Mouse (Mus musculus): ENCODE measurements around the gene Ttc25.
"Not testable (repeated sequence)": the region's sequence is repeated elsewhere in the genome, so short reads cannot be mapped to it uniquely, and the experiment has no call there.

The Ttc25 gene

DNA sequence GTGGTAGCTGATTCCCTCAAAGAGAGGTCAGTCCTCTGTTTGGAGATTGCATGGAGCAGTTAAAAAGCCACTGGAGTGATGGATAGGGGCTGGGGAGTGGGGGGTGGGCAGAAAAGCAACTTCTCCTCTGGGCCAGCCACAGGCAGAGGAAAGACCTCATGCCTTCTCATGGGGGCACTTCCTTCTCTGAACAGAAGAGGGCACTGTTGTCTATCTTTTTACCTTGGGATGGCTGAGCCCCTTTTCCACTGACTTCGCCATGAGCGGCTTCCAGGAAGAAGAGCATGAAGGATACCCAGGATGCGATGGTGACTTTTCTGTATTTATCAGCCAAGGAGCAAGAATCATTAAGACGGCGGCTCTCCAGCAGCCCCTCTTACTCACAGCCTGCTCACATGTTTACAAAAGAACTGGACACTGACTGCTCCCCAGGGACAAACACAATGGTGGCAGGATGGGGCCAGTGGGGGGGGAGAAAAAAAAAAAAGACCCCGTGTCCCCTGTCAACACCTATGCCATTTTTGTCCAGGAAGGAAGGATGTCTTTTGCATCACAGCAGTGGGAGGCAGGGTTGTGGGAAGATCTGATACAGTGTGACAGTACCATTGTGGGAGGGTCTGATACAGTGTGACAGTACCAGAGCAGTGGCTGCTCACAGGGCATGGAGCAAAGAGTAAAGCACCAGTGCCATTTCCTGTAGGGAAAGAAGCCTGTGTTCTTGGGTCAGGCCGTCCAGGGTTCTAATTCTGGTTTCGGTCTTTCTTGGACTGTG, 25.2 kb downstream of the Ttc25 start:
- peak; percentile 90 for DNase-seq (ENCODE audit: low read depth)

DNA sequence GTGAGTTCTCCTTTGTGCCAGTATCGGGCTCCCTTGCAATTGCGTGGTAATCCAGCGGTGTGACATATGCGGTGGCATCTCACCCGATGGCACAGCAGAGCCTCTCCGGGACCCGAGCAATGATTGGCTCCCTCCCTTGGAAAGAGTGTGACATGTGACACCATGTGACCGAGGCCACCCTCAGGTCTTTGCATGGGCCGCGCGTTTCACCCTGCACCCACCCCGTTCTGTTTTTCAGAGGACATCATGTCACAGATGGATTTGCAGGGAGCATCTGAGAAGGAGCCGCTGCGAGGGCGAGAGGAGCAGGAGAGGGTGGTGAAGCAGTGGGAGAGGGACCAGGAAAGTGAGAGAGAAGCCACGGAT, 25.8 kb downstream of the Ttc25 start:
- peak; percentile 57 for DNase-seq (ENCODE audit: low read depth)

DNA sequence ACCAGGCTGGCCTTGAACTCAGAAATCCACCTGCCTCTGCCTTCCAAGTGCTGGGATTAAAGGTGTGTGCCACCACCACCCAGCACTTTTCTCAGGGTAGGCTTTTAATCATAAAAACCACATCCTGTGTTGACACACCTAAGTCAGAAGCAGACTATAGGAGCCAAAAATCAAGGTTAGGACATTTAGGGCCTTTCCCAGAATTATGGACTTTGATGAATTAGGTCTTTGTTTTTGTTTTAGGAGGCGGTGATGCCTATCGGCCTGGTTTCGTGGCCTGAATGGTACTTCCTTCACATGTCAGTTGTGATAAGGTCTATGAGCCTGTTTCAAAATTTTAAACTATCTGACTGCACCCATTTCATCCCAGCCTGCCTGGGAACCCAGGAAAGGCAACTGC, 28.8 kb downstream of the Ttc25 start:
- peak; percentile 79 for DNase-seq (ENCODE audit: low read depth)

DNA sequence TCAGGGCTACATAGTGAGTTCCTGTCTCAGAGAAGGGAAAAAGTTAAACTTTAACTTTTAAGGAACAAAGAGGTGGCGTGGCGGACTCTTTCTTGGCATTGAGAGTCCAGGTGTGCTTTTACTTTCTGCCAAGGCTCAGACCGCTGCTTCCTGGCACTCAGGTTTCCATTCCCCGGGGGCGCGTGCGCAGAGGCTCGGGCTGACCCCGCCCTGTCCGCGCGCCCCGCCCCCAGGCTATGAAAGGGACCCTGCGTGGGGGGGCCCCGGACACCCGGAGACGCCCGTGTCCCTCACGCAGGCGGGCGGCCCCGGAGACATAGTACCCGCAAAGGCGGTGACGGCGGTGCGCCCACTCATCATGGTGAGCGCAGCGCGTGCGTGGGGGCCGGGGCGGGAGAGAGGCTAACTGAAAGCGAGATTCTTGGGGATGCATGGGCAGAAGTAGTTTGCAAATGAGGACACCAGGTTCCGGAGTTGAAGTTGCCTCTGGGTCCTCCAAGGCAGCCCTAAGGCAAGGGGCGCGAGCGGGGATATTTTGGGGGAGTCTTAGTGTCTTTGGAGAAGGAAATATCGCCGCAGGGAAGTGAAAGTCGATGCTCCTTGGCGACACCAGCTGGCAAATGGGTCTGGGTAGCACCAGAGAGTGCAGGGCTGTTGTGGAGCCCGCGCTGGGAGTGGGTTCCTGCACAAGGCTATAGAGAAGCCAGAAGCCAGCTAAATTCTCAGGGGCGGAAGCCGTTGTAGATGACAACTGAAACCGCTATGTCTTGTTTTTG, 29.5 kb downstream of the Ttc25 start, which contains the start of gene Cnp:
Cnp (plus strand) TSS at position 197 of the 776 bp plus-strand sequence.
- peak; percentile 90 for DNase-seq (ENCODE audit: low read depth)

DNA sequence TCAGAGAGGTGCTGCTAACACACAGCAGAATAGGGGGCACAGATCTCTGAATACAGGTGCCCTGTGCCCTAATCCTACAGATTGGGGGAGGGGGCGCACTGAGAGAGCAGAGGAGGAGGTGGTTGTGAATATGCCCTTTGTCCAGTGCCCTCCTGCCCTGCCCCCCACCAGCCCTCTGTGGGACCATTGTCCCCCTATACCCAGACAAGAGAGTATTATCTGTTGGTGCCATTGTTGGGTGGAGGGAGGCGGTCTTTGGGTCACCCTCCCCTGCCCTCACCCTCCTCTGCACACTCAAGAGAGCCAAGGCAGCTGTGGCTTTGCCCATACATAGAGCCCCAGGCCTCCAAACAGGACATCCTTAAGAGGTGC, 30.1 kb downstream of the Ttc25 start:
- no peak for DNase-seq (ENCODE audit: low read depth)

DNA sequence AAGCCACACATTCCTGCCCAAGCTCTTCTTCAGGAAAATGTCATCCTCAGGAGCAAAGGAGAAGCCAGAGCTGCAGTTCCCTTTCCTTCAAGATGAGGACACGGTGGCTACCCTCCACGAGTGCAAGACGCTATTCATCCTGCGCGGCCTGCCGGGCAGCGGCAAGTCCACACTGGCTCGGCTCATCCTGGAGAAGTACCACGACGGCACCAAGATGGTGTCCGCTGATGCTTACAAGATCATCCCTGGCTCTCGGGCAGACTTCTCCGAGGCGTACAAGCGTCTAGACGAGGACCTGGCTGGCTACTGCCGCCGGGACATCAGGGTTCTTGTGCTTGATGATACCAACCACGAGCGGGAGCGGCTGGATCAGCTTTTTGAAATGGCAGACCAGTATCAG, 30.8 kb downstream of the Ttc25 start:
- no peak for DNase-seq (ENCODE audit: low read depth)

DNA sequence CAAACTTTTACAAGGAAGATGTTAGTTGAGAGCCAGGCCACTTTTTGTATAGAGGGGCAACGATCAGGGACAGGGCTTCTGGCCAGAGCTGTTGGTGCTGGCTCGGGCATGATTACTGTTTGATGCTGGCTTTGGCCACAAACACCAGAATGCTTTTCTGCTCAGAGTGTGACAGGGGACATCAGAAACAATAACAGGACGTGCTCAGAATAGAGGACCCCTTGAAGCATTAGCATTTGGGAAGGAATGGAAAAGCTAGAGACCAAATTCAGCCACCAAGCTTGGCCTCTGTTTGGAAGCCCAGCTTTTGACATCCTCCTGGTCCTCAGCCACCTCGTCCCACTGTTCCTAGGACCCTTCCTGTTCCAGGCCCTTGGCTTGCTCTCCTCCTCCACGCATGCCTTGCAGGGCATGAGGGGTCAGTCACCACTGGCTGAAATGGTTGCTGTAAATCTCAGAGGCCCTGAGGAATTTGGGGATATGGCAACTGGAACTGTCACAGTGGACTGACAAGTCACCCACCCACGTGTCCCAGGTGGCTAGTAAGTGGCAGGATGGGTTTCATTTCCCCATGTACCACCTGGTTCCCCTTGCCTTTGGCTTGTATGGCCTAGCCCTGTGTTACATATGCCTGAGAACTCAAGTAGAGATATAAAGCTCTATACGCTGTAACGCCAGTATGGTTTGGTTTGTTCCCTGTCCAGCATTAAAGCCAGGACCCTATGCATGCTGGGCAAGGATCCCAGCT, 32.6 kb downstream of the Ttc25 start:
- DNase-seq (ENCODE audit: low read depth): no peak

DNA sequence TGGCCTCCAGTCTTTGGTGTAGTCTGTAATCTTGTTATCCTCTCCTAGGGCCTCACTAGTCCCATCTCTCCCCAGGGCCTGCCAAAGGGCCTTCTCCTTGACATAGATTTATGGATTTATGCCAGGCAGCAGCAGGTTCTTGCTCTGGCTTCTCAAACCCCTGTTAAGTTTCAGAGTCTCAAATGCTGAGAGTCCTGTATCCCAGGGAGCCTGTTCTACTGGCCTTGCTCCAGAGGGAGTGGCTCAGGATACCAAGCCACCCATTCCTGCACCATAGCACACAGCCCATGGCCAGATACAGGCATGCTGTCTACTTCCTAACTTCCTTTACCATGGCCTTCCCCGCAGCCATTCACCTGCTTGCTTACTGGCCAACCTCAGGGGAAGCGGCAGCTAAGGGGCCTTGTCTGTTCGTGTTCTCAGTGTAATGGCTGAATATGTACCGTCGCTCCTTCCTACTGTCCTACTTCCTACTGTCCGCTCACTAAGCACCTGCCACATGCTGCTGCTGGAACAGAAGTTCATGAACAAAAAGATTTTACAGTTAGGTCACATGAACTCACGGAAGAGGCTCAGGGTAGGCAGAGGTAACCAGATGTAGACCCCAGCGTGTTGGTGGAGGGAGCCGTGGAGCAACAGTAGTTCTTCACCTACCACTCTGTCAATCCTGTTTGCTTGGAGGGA, 33.9 kb downstream of the Ttc25 start:
- DNase-seq (ENCODE audit: low read depth): no peak

DNA sequence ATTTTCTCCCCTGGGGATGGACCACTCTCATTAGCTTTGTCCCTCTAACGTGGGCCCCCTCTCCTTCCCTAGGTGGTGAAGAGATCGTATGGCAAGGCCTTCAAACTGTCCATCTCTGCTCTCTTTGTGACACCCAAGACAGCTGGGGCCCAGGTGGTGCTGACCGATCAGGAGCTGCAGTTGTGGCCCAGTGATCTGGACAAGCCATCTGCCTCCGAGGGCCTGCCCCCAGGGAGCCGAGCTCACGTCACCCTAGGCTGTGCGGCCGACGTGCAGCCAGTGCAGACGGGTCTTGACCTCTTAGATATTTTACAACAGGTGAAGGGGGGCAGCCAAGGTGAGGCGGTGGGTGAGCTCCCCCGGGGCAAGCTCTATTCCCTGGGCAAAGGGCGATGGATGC, 34.9 kb downstream of the Ttc25 start:
- no peak for DNase-seq (ENCODE audit: low read depth)

DNA sequence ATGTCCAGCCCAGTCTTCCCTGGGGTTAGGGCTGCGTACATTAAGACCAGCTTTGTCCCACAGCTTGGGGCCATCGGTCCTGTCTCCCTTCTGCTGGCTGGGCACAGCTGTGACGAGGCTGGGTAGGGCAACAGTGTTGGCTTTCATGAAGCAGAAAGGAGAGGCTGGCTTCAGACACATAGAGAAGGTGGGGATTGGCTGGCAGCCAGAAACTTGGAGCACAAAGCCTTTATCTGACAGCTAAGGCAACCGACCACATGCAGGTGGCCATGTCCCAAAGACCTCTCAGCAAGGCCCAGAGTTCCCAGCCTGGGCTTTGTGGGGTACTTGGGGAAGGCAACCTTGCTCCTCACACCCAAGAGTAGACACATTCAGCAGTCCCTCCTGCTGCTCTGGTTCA, 36.3 kb downstream of the Ttc25 start:
- no peak for DNase-seq (ENCODE audit: low read depth)

DNA sequence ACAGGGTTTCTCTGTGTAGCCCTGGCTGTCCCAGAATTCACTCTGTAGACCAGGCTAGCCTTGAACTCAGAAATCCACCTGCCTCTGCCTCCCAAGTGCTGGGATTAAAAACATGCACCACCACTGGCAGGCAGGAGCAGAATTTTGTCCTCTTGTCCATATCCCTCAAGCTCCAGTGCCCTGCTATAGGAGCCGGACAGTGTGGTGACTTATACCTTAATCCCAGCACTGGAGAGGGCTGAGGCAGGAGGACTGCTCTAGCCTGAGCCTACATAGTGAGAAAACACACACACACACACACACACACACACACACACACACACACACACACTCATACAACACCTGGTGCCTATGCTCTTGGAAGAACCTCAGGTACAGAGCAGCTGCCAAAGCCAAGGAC, 37.0 kb downstream of the Ttc25 start:
- DNase-seq (ENCODE audit: low read depth): not testable (repeated sequence)

DNA sequence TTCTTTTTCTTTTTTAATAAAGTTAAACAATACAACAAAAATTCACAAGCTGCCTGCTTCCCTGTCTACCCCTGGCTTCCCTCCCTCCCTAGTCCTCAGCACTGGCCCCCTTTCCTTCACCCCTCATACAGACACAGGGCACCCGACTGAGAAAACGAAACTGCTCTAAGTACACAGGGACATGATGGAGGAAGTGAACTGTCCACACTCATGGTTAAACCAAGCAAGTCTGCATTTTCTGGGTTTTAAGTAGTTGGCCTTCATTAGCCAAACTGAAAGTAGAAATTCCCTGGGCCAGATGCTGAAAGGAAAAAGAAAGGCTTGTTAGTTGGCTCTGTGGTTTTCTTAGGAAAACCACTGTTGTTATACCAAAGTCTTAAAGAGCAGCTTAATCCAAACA, 37.4 kb downstream of the Ttc25 start:
- peak; percentile 55 for DNase-seq (ENCODE audit: low read depth)

DNA sequence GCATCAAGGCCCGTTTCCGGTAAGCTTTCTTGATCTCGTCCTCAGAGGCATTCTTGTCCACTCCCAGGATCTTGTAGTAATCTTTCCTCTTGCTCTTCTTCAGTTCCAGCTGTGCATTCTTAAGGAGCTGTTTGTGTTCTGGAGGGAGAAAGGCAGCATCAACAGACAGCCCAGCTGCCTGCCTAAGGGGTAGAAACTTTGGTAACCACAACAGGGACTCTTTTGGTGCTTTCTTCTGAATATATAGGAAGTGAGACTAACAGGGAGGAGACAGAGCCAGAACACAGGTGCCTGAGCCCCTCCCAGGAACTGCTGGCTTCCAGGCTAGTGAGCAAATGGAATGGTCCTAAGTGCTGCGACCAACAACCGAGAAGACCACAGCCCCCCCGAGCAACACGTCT, 39.2 kb downstream of the Ttc25 start:
- peak; percentile 50 for DNase-seq (ENCODE audit: low read depth)

DNA sequence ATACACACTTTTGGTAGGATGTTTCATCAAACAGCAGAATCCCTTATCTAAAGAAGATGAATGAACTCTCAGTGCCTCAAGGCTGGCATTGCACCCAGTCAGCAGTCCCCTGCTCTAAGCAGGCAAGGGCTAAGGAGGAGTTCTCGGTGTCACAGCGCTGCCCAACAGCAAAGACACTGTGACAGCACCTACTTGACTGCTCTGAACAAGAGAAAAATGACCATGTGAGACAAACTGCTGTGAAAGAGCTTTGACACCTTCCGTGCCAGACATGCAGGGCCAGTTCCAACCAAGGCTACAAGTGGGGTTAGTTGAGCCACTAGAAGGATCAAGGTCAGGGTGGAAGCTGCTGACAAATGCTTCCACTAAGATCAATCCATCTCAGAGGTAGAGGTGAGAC, 39.7 kb downstream of the Ttc25 start:
- DNase-seq (ENCODE audit: low read depth): no peak

DNA sequence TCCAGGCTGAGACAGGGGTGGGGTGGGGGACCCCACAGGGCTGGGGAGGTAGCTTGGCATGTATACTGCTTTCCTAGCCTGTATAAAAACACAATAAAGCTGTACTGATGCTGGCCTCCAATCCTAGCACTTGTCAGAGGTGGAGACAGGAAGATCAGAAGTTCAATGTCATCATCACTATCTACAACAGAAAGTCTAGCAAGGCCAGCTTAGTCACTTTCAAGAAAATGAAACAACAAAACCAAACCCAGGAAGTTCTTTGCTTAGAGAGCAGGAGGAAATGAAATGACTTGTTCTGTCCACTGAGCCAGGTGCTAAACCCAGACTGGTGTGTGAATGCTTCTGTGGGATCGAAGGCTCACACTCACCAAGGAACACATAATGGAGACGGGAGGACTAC, 43.1 kb downstream of the Ttc25 start:
- DNase-seq (ENCODE audit: low read depth): peak; percentile 73

DNA sequence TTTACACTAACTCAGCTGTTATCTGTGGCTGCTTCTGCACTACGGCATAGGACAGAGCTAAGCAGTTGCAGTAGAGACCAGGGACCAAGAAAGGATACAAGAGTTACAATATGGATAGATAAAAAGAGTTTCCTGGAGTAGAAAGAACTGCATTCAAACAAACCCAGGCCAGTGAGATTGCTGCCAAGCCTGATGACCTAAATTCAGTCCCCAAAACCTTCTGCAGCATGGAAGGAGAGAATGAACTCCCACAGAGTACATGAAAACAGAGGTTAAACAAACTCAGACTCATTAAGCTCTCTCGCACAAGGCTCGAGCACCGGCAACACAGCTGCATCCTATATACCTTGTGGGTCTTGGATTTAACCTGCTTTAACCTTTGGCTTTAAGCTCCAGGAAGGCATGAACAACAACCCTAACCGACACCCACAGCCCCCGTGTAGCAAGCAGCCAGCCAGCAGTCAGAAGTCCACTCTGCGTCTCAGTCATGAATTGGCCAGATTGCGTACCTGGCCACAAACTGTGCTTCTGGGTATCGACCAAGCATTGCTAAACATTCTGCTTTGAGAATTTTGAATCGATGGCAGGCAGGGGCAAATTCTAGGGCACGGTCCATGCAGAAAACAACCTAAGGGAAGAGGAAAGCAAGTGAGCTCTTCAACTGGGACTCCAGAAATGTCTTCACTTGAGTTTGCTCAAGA, 47.1 kb downstream of the Ttc25 start:
- no peak for DNase-seq (ENCODE audit: low read depth)

DNA sequence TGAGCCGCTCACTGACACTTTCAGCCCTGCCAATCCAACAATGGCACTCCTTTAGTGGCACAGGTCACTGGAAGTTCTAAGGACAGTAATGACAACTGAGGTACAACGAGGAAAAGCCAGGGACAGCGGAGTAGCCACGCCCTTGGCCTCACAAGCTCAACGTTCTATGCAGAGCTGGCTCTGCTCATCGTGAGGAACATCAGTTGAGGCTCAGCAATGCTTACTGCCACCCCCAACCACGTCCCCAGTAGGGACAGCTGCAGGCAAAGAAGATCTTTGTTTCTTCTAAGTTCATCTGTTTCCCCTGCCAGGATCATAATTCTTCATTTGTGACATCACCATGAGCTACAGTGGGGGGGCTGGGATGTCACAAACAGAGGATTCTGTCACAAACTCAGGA, 49.2 kb downstream of the Ttc25 start:
- DNase-seq (ENCODE audit: low read depth): no peak

DNA sequence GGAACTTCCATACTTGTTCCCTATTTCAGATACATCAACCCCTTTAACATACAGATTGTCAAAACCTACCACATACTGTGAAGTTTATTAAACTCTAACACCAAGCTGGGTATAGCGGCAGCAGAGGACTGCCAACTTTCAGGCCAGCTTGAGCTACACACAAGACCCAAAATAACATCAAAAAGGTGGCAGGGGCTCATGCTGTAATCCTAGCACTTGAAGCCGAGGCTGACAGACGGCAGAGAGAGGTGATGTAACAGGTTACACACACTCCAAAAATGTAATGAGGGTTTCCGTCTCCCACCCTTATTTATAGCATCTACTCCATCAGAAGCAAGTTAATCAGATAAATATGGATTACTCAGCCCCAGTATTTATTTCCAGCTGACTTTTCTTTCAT, 50.1 kb downstream of the Ttc25 start:
- no peak for DNase-seq (ENCODE audit: low read depth)

DNA sequence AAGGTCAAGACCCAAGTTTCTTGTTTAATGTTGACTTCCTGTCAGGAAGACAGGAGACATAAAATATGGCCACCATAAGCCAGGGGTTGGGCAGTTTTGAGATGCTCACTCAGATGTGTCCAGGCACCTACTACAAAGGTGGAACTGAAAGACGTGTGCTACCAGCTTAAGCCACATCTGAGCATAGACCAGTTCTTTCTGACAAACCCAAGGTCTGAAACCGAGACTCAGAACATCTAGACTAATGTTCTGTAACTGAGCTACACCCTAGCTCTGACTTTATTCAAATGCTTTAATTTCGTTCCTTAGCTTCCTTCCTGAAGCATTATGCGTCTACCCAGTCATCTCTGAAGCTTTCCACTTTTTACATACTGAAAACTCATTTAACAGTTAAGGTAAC, 52.7 kb downstream of the Ttc25 start:
- DNase-seq (ENCODE audit: low read depth): no peak

DNA sequence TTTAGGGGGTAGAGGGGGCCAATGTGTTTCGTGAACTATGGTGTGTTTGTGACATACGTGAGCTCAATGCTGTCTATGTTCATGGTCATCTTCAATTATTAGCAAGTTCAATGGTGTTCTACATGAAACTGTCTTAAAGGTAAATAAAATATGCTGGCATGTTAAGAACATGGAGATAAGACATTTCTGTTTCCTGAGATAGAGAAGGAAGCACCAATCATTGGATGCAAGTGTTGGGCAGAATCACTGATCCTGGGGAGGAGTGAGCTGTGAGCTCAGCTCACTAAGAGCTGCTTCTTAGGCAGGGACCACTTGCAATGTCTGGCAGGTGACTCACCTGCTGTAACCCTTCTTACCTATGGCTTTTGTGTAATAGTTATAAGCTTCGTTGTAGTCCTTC, 56.0 kb downstream of the Ttc25 start:
- no peak for DNase-seq (ENCODE audit: low read depth)

DNA sequence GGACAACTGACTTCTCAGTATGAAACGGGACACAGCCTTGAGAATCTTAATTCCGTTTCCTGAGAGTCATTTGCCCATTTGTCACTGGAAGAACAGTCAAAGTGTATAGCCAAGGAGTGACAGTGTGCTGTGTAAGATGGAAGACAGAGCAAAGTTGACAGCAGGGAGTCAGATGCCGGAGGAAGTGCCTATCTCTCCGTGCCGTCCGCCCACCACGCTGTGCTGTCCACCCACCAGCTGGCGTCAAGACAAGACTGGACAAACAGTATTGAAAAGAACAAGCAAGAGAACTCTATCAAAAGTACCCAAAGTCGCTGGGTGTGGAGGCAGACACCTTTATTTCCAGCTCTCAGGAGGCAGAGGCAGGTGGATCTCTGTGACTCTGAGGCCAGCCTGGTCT, 57.7 kb downstream of the Ttc25 start:
- DNase-seq (ENCODE audit: low read depth): no peak

DNA sequence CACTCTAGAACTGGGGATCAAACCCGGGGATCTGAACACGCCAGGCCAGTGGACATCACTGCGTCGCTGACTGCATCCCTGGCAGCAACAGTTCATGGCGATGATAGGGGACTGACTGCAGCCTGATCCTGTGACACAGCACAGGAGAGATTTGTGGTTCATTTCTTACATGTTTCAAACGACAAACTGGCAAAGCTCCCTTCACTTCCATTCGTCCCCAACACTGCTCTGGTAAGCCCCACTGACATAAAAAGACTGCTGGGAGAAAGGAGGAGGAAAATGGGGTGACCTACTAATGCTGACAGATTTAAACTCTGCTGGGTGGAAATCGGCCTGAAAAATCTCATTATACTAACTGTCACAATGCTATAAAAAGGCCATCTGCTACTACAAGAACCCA, 58.4 kb downstream of the Ttc25 start:
- no peak for DNase-seq (ENCODE audit: low read depth)

Data from induced T-regulatory cell, adult 2 months (primary cell).